Mouse (Mus musculus) hindlimb bud, embryonic 11.5 days (tissue): ENCODE data around the gene Mfng.

ENCODE experiments used
- DNase-seq: peaks from one replicate; pipeline ENCODE4 v3.0.0-alpha.2; 2012; ENCODE audit warnings: low read depth, low spot score; ENCODE audit errors: extremely low spot score

Gene Mfng

DNA sequence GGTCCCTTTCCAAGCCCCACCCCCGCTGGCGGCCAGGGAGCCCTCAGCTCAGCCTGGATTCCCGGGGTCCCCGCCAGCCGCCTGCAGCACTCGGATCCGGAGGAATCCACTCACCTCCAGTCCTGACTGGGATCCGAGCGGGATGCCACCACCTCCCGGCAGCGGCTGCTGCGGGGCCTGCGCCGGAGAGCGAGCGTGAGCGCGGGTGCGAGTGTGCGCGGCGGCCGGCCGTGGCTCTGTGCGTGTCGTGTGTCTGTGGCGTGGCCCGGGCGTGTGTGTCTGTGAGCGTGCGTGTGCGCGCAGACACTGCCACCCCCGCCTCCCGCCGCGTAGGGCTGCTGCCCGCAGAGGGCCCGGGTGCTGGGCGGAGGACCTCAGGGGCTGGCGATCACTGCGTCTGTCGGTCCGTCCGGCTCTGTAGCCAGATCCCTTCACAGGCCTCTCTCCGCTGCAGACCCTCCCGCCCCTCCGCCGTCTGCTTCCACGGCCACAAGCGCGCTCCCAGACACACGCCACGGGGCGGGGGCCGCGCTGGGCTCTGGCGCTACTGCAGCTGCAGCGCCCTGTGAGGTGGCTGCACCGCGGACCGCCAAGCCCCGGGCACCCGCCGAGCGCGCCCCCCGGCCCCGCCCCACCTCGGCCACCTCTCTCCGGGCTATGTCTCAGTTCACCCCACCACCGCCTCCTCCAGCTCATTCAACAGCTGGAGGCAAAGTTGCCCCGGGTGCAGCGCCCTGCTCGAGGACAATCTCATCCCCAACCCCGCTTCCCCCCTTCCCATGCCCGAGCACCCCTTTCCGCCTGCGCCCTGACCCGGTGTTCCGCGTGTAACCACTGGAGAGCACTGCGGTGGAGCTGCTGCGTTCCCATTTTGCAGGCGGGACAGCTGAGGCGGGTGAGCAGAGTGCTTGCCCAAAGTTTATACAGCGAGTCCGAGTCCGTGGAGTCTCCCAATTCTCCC, 54.7 kb downstream of the Mfng start, which contains the start of gene Elfn2:
Gene Elfn2, minus strand, starts transcription at position 482 of the 961 bp plus-strand sequence.
- no peak for DNase-seq

DNA sequence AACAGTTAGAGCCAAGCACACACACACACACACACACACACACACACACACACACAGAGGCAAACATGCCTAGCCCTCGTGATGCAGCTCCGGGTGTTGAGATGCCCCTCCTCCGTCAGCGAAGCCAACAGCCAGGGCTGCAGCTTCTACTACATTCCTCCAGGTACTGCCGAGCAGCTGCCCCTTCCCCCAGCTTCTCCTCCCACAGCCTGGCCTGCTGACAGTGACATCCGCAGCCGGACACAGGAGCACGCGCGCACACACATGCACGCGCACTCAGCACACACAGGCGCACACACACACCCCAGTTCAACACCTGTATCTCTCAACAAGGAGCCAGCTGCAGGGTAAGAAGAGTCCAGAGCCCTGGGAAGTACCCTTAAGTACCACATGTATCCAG, 56.3 kb downstream of the Mfng start:
- no peak for DNase-seq

DNA sequence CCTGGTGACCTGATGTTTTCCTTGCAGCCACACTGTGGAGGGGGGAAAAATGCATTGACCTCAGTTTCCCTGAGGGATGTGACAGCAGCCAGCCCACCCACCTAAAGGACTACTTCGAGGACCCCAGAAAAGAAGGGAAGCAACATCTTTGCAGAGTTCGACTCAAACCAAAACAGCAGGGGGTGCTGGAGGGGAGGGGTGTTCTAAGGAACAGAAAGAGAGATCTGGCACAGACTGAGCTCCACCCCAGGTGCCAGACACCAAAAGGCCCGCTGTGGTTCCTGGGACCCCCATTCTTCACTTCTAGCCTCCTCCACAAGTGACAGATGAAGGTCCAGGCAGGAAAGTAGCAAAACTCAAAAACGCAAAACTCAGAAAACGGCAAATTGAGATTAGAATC, 57.4 kb downstream of the Mfng start:
- DNase-seq: no peak

DNA sequence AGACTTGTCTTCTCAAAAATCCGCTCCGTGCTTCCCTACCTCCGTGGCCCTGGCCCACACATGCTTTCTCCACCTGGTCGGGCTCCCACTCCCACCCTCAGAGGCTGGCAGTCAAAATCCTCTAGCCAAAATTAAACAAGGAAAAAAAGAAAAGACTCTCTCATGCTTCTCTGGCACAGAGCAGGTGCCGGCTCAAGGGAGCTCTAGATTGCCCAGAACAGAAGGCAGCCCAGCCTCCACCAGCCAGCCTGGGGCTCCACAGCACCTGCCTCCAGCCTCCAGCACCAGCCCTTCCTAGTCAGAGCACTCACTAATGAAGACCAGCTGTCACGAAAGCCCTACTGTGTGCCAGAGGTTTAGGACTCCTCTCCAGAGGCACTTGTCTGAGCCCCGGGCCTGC, 59.5 kb downstream of the Mfng start:
- no peak for DNase-seq

DNA sequence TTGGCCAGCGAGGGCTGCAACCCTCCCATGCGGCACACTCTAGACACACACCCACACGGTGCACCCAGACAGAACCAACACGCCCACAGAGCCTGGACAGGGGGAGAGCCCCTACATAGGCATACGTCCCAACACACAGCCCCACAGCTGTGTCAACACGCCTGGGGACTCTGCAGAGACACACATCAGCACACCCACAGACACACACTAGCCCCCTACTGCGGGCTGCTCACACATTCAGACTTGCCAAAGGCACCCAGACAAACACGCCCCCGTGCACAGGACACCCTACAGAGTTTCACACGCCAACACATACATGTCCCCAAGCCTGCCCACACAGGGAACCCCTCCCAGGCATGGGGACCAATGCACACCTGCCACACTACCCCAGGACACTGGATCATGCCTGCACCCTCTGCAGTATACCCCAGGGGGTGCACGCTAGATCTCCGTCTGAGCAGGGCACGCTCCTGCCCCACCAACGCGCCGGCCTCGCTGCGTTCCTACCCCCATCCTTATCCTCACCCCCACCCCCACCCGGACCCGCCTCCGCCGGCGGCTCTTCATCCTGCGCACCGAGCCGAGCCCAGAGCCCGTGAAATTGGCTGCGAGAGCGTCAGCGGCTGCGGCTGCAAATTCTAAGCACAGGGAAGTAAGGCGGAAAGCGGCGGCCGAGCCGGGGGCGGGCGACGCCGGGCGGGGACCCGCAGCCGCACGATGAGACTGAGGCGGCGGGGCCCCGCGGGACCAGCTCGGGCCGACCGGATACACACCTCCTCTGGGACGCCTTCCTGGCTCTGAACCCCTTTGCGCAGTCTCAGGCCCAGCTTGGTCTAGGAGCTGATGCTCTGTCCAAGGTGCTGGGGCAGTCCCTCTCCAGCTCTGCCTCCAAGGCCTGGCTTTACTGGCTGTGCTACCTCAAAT, 60.7 kb downstream of the Mfng start:
- DNase-seq: no peak

DNA sequence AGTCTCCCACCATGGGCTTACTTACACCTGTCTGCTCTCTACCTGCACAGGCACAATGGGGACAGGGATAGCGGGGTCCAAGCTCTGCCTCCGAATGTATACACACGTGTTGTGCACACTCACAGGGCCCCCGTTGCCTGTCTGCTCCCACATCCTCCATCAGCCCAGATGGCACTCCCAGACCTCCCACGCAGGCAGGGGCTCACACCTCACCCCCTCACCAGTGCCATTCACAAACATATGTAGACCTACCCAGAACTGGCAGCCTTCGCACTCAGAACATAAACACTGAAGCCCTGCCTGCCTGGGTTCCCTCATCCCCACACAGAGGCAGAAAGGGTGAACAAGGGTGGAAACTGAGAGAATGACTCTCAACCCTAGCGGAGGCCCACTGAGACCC, 61.3 kb downstream of the Mfng start:
- DNase-seq: no peak

DNA sequence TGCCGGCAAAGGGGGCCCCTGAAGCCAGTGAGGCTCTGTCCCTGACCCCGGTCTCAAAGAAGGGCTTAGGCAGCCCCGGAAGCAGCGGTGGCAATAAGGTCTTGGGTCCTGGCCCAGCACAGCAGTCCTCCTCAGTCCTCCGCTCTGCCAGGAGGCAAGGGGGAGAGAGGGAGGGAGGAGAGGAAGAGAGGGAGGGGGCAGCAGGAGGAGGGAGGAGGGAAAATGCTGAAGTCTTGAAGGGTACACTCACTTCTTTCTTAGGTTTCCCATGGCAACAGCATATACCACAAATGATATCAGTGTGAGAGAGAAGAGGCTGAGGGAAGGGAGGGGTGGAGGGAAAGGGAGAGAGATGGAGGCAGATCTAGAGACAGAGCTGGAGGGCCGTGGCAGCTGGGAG, 62.6 kb downstream of the Mfng start:
- no peak for DNase-seq

DNA sequence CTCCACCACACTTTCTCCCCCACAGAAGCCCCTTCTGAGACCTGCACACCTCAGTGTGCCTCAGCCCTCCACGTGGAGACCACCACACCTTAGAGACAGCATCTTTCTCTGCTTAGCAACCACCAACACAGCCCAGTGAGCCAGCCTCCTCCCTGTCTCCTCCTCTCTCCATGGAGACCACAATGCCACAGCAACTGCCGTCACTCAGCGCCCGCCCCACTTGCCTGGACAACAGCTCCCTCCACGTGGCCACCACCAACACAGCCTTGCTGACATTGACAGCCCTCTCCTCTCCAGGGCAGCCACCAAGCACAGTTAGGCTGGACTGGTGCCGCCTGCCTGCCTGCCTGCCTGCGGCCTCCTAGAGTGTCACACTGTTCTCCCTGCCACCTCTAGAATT, 63.5 kb downstream of the Mfng start:
- no peak for DNase-seq

DNA sequence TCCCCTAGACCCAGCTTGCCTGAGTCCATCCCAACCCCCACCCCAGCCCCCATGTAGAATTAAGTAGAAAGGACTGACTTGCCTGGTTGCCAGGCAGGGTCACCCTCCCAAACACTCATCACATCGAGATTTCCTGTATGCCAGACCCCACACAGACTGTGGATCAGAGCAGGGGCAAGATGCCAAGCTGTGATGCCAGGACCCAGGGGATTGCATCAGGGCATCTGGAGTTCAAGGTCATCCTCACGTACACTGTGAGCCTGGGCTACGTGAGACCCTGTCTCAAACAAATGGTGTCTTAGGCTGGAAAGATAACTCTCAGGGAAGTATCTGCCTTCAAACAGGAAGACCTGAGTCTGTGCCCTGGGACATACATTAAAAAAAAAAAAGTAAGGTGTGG, 66.6 kb downstream of the Mfng start:
- no peak for DNase-seq
